Mouse (Mus musculus): ENCODE measurements around the gene Ak6. TPM values are rescaled to one million over a fixed set of nuclear protein-coding genes. Genes with fewer than 3 reads are reported as not detected.
A peak's percentile ranks its signal among the peaks of the same experiment; 100 is the strongest.

Gene Ak6
- polyA plus RNA-seq, 1 experiment from 2014 or later = 355 TPM

DNA sequence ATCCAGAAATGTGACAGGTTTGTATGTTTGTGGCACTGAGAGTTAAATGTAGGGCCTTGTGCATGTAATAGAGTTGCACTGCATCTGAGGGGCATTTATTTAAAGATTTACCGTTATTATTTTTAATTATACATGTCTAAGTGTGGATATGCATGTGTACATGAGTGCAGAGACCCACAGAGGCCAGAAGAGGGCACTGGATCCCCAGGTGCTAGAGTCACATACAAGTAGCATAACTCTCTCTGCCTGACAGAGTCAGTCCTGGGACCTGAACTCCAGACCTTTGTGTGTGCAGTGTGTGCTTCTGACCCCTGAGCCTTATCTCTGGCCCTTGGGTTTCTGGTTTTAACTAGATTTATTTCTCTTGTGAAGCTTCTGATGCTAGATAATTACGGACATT is 33.6 kb downstream of the Ak6 start:
- no peaks in the 10 kb centered on the region for H3K4me1 ChIP-seq (ENCODE audit: control insufficient read depth, insufficient read depth, low read length)
- no peaks in the 10 kb centered on the region for H3K36me3 ChIP-seq (ENCODE audit: control insufficient read depth, insufficient read depth, low read length)
- H3K9ac ChIP-seq (ENCODE audit: low read length) = no peak overlapping the region
- 79% methylated on average over 2 of the region's 2 CpGs for WGBS
- DNase-seq (ENCODE audit: low spot score, missing footprints) = no peak
- no peak overlapping the region for H3K27ac ChIP-seq (ENCODE audit: low read depth, low read length)
- ATAC-seq (ENCODE audit: low FRiP score) = no peak
- H3K9me3 ChIP-seq (ENCODE audit: control insufficient read depth, low read length) = no peaks in the 10 kb centered on the region
- no peak overlapping the region for H3K4me2 ChIP-seq
- no peaks in the 10 kb centered on the region for H3K27me3 ChIP-seq (ENCODE audit: control insufficient read depth, insufficient read depth, low read length)
- no peak overlapping the region for H3K4me3 ChIP-seq (ENCODE audit: low read depth, low read length)

DNA sequence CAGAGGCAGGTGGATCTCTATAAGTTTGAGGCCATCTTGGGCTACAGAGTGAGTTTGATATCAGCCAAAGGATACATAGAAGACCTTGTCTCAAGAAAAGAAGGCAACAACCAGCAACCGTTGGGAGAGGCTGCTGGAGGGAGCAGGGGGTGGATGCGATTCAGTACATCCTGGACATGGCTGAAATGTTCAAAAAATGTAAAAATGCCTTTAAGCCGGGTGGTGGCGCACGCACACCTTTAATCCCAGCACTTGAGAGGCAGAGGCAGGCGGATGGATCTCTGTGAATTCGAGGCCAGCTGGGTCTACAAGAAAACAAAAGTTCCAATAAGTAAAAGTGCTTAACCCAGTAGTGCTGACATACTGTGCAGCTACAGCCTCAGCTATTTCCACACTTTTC is 36.7 kb downstream of the Ak6 start:
- H3K27me3 ChIP-seq (ENCODE audit: control insufficient read depth, insufficient read depth, low read length) = no peaks in the 10 kb centered on the region
- H3K4me3 ChIP-seq (ENCODE audit: low read depth, low read length) = no peak overlapping the region
- no peak overlapping the region for H3K9ac ChIP-seq (ENCODE audit: low read length)
- WGBS = 63% methylated on average over 7 of the region's 7 CpGs
- H3K4me1 ChIP-seq (ENCODE audit: control insufficient read depth, insufficient read depth, low read length) = no peaks in the 10 kb centered on the region
- no peaks in the 10 kb centered on the region for H3K9me3 ChIP-seq (ENCODE audit: control insufficient read depth, low read length)
- H3K4me2 ChIP-seq = no peak overlapping the region
- no peak overlapping the region for H3K27ac ChIP-seq (ENCODE audit: low read depth, low read length)
- ATAC-seq (ENCODE audit: low FRiP score) (no peak), DNase-seq (ENCODE audit: low spot score, missing footprints) (no peak)
- no peaks in the 10 kb centered on the region for H3K36me3 ChIP-seq (ENCODE audit: control insufficient read depth, insufficient read depth, low read length)

DNA sequence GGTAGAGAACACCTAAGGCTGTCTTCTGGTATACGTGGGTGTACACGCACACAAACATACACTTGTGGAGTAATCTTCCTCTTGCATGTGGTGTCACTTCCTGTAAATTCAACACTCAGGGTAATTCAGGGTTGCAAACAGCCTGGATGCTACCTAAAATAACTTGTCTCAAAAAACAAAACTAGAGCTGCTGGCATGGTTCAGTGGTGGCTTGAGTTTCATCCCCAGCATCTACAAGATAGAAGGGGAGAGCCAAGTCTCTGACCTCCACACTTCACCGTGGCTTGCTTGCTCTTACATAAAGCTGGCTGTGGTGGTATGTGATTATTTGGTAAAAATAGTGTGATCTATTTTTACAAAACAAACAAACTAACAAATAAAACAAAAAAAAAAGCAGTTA is 46.8 kb downstream of the Ak6 start:
- Histone ChIP-seq H3K4me3 (ENCODE audit: low read depth, low read length) (no peak overlapping the region), H3K4me2 (no peak overlapping the region), H3K27me3 (ENCODE audit: control insufficient read depth, insufficient read depth, low read length) (no peaks in the 10 kb centered on the region), H3K9me3 (ENCODE audit: control insufficient read depth, low read length) (no peaks in the 10 kb centered on the region), H3K9ac (ENCODE audit: low read length) (no peak overlapping the region), H3K27ac (ENCODE audit: low read depth, low read length) (no peak overlapping the region), H3K4me1 (ENCODE audit: control insufficient read depth, insufficient read depth, low read length) (no peaks in the 10 kb centered on the region), H3K36me3 (ENCODE audit: control insufficient read depth, insufficient read depth, low read length) (peaks cover 4% of the 10 kb centered on the region; the same call in 1 of the 2 replicates)
- DNase-seq (ENCODE audit: low spot score, missing footprints) (no peak), ATAC-seq (ENCODE audit: low FRiP score) (no peak)
- WGBS = 92% methylated on average over 3 of the region's 3 CpGs

DNA sequence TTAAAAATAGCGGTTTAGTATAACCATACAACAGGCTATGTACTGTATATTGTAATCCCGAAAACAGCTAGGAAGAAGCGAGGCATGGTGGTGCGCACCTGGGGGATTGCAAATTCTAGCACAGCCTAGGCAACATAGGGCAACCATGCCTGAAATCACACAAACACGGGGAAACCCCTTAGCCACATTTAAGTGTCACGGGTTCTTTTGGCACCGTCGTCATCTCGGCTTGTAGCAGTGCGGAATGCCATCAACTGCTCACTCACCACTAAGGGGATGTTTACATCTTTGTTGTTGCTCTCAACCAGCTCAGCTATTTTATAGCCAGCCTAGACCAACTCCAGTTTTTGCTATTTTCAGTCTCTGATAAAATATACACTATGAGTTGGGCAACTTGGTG is 48.1 kb downstream of the Ak6 start:
- 95% methylated on average over 10 of the region's 10 CpGs for WGBS

DNA sequence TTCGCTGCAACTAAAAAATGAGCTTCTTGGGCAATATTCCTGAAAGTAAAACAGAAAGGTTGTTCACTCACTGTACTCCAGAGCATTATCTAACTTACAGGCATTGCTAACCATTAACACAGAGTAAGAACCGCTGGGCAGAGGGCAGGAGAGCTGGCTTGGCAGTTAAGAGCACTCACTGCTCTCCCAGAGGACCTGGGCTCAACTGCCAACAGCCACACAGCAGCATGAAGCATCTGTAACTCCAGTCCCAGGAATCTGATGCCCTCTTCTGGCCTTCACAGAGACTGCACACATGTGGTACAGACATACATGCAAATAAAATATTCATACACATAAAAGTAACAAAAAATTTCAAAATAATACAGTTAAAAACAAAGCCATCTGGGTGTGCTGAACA is 52.7 kb downstream of the Ak6 start:
- DNase-seq (ENCODE audit: low spot score, missing footprints) (peak; percentile 75), ATAC-seq (ENCODE audit: low FRiP score) (no peak)
- Histone ChIP-seq H3K27me3 (ENCODE audit: control insufficient read depth, insufficient read depth, low read length) (no peaks in the 10 kb centered on the region), H3K27ac (ENCODE audit: low read depth, low read length) (no peak overlapping the region), H3K4me2 (no peak overlapping the region), H3K36me3 (ENCODE audit: control insufficient read depth, insufficient read depth, low read length) (peaks cover 15% of the 10 kb centered on the region), H3K9ac (ENCODE audit: low read length) (no peak overlapping the region), H3K9me3 (ENCODE audit: control insufficient read depth, low read length) (no peaks in the 10 kb centered on the region), H3K4me1 (ENCODE audit: control insufficient read depth, insufficient read depth, low read length) (no peaks in the 10 kb centered on the region), H3K4me3 (ENCODE audit: low read depth, low read length) (no peak overlapping the region)
- 93% methylated on average over 2 of the region's 2 CpGs for WGBS

More for the DNA sequence above, 48.1 kb downstream of the Ak6 start:
- DNase-seq (ENCODE audit: low spot score, missing footprints) (no peak), ATAC-seq (ENCODE audit: low FRiP score) (no peak)
- H3K9ac ChIP-seq (ENCODE audit: low read length) = no peak overlapping the region
- H3K27me3 ChIP-seq (ENCODE audit: control insufficient read depth, insufficient read depth, low read length) = no peaks in the 10 kb centered on the region
- H3K36me3 ChIP-seq (ENCODE audit: control insufficient read depth, insufficient read depth, low read length) = peaks cover 8% of the 10 kb centered on the region; the same call in 1 of the 2 replicates
- H3K4me3 ChIP-seq (ENCODE audit: low read depth, low read length) = no peak overlapping the region
- no peaks in the 10 kb centered on the region for H3K9me3 ChIP-seq (ENCODE audit: control insufficient read depth, low read length)
- no peak overlapping the region for H3K4me2 ChIP-seq
- H3K27ac ChIP-seq (ENCODE audit: low read depth, low read length) = no peak overlapping the region
- no peaks in the 10 kb centered on the region for H3K4me1 ChIP-seq (ENCODE audit: control insufficient read depth, insufficient read depth, low read length)

DNA sequence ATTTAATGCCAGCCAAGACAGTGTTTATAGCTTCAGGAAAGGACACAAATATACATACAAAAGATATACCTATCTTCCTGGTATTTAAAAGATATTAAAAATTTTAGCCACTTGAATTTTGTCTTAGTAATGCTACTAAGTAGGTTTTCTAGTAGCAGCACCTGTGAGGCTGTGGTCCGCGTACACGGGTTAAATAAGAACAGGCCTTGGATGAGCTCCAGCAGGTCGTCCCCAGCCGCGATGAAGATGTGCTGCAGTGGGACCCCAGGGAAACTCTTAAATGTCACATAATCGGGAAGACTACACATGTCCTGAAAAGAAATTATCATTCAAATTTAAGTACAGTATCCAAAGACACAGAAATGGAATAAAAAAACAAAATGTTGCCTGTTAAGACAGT is 55.4 kb downstream of the Ak6 start:
- 96% methylated on average over 7 of the region's 7 CpGs for WGBS
- no peak overlapping the region for H3K9ac ChIP-seq (ENCODE audit: low read length)
- no peak overlapping the region for H3K4me3 ChIP-seq (ENCODE audit: low read depth, low read length)
- H3K4me1 ChIP-seq (ENCODE audit: control insufficient read depth, insufficient read depth, low read length) = no peaks in the 10 kb centered on the region
- no peak overlapping the region for H3K4me2 ChIP-seq
- no peaks in the 10 kb centered on the region for H3K9me3 ChIP-seq (ENCODE audit: control insufficient read depth, low read length)
- H3K27ac ChIP-seq (ENCODE audit: low read depth, low read length) = no peak overlapping the region
- no peaks in the 10 kb centered on the region for H3K27me3 ChIP-seq (ENCODE audit: control insufficient read depth, insufficient read depth, low read length)
- no peak for ATAC-seq (ENCODE audit: low FRiP score)
- H3K36me3 ChIP-seq (ENCODE audit: control insufficient read depth, insufficient read depth, low read length) = peaks cover 22% of the 10 kb centered on the region
- DNase-seq (ENCODE audit: low spot score, missing footprints) = peak; percentile 71

DNA sequence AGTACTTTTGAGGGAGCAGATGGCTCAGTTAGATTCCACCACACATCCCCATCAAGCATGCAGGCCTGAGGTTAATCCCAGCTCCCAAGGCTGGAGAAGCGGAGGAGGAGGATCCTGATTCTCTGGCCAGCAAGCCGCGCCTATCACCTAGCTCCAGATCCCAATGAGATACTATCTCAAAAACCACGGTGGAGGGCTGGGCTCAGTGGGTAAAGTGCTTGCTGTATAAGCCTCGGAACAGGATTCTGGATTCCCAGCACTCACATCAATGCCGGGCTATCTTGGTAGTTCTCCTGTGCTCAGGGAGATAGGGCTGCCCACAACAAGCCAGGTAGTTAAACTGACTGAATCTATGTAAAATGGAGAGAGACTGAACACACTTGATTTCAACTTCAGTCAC is 64.7 kb downstream of the Ak6 start:
- Histone ChIP-seq H3K9ac (ENCODE audit: low read length) (no peak overlapping the region), H3K27me3 (ENCODE audit: control insufficient read depth, insufficient read depth, low read length) (no peaks in the 10 kb centered on the region), H3K27ac (ENCODE audit: low read depth, low read length) (no peak overlapping the region), H3K4me1 (ENCODE audit: control insufficient read depth, insufficient read depth, low read length) (no peaks in the 10 kb centered on the region), H3K36me3 (ENCODE audit: control insufficient read depth, insufficient read depth, low read length) (peaks cover 31% of the 10 kb centered on the region), H3K4me2 (no peak overlapping the region), H3K4me3 (ENCODE audit: low read depth, low read length) (no peak overlapping the region), H3K9me3 (ENCODE audit: control insufficient read depth, low read length) (no peaks in the 10 kb centered on the region)
- ATAC-seq (ENCODE audit: low FRiP score) = no peak
- WGBS = 91% methylated on average over 6 of the region's 6 CpGs
- peak; percentile 60 for DNase-seq (ENCODE audit: low spot score, missing footprints)

Other genes starting within 250 kb of the Ak6 start
- gene Naip1, start 198.1 kb upstream of the Ak6 start, polyA plus RNA-seq (2014; fragmentation: Nextera tagmentation; extraction: Ambion mirVana) = not detected in 2 replicates
- 85.4 and 86.2 TPM in 2 replicates for gene Gtf2h2, start 158.4 kb upstream of the Ak6 start, polyA plus RNA-seq (2014; fragmentation: Nextera tagmentation; extraction: Ambion mirVana)
- gene Ocln, start 98.3 kb upstream of the Ak6 start, polyA plus RNA-seq (2014; fragmentation: Nextera tagmentation; extraction: Ambion mirVana) = 1.5 and 2.1 TPM in 2 replicates
- gene Marveld2, start 34.0 kb upstream of the Ak6 start, polyA plus RNA-seq (2014; fragmentation: Nextera tagmentation; extraction: Ambion mirVana) = 1.4 and 1.7 TPM in 2 replicates
- gene Rad17, start 72 bp downstream of the Ak6 start, polyA plus RNA-seq (2014; fragmentation: Nextera tagmentation; extraction: Ambion mirVana) = 26.5 and 31.2 TPM in 2 replicates
- gene Taf9, start 600 bp downstream of the Ak6 start, polyA plus RNA-seq (2014; fragmentation: Nextera tagmentation; extraction: Ambion mirVana) = 21.4 and 24.6 TPM in 2 replicates
- 1.4 and 2.6 TPM in 2 replicates for gene Ccdc125, start 18.7 kb downstream of the Ak6 start, polyA plus RNA-seq (2014; fragmentation: Nextera tagmentation; extraction: Ambion mirVana)
- gene Cdk7, start 80.0 kb downstream of the Ak6 start, polyA plus RNA-seq (2014; fragmentation: Nextera tagmentation; extraction: Ambion mirVana) = 66.3 and 68.4 TPM in 2 replicates
- 143 and 153 TPM in 2 replicates for gene Mrps36, start 93.7 kb downstream of the Ak6 start, polyA plus RNA-seq (2014; fragmentation: Nextera tagmentation; extraction: Ambion mirVana)
- gene Cenph, start 124.9 kb downstream of the Ak6 start, polyA plus RNA-seq (2014; fragmentation: Nextera tagmentation; extraction: Ambion mirVana) = 56.2 and 60.8 TPM in 2 replicates
- gene Ccnb1, start 135.6 kb downstream of the Ak6 start, polyA plus RNA-seq (2014; fragmentation: Nextera tagmentation; extraction: Ambion mirVana) = 415 and 420 TPM in 2 replicates
- gene Slc30a5, start 182.4 kb downstream of the Ak6 start, polyA plus RNA-seq (2014; fragmentation: Nextera tagmentation; extraction: Ambion mirVana) = 45.7 and 46.2 TPM in 2 replicates